Mouse (Mus musculus) forebrain, embryonic 10.5 days (tissue): ENCODE measurements around the gene Olfr45. TPM values are rescaled to one million over a fixed set of nuclear protein-coding genes. Genes with fewer than 3 reads are reported as not detected.
A peak's percentile ranks its signal among the peaks of the same experiment; 100 is the strongest.
"Not testable (repeated sequence)": the region's sequence is repeated elsewhere in the genome, so short reads cannot be mapped to it uniquely, and the experiment has no call there.

ENCODE experiments used
- DNase-seq: peaks from one replicate; pipeline ENCODE4 v3.0.0-alpha.2; 2017; ENCODE audit warnings: low spot score; ENCODE audit errors: extremely low spot score
- H3K27ac ChIP-seq: fragments of 300-500 bp; sonication (generic); 2 replicates; pipeline ENCODE4 v1.5.1; 2016; ENCODE audit warnings: mild to moderate bottlenecking
- H3K27me3 ChIP-seq: fragments of 300-500 bp; sonication (generic); 2 replicates; pipeline ENCODE4 v1.6.1; 2016; ENCODE audit warnings: mild to moderate bottlenecking; ENCODE audit not compliant: poor library complexity, severe bottlenecking
- H3K36me3 ChIP-seq: fragments of 300-500 bp; sonication (generic); replicated peaks from 2 replicates; pipeline ENCODE4 v1.6.1; 2016; ENCODE audit warnings: mild to moderate bottlenecking, moderate library complexity
- H3K4me1 ChIP-seq: fragments of 300-500 bp; sonication (generic); 2 replicates; pipeline ENCODE4 v1.6.1; 2016
- H3K4me3 ChIP-seq: fragments of 300-500 bp; sonication (generic); 2 replicates; pipeline ENCODE4 v1.5.1; 2016; ENCODE audit warnings: mild to moderate bottlenecking, moderate library complexity
- H3K9me3 ChIP-seq: fragments of 300-500 bp; sonication (generic); 2 replicates; pipeline ENCODE4 v1.6.1; 2016; ENCODE audit warnings: mild to moderate bottlenecking, moderate library complexity
- WGBS: fragments of 180-500 bp; shearing (Covaris S2); methylation state at CpG from one replicate; pipeline ENCODE4 v1.1.7; 2016; 5-methylcytosine and 5-hydroxymethylcytosine counted together
- polyA plus RNA-seq: library from polyadenylated mRNA; unstranded; fragments of >200 nt; fragmentation: Nextera tagmentation; extraction: Ambion mirVana; gene quantifications from 2 replicates; pipeline ENCODE4 v1.2.1, GENCODE M21; 2016

Olfr45 gene
- polyA plus RNA-seq, result not detected in 2 replicates

GRCm38 (mm10) chr7:140681651-140682050, at the start of gene Olfr45:
Olfr45 (plus strand) TSS chr7:140681951.
- Histone ChIP-seq H3K27ac (no peak within 1 kb of the TSS), H3K36me3 (no peaks in the 10 kb centered on the region), H3K27me3 (no peaks in the 10 kb centered on the region), H3K4me3 (no peak within 1 kb of the TSS), H3K4me1 (no peaks in the 10 kb centered on the region), H3K9me3 (peaks cover 6% of the 10 kb centered on the region)
- 90% methylated on average over 1 of the region's 1 CpGs for WGBS
- no peak for DNase-seq

- DNase-seq, result no peak
- Histone ChIP-seq H3K9me3 (no peaks in the 10 kb centered on the region), H3K27ac (no peak within 1 kb of the TSS), H3K36me3 (no peaks in the 10 kb centered on the region), H3K4me3 (no peak within 1 kb of the TSS), H3K27me3 (no peaks in the 10 kb centered on the region), H3K4me1 (no peaks in the 10 kb centered on the region)
- WGBS, result 83% methylated on average over 1 of the region's 1 CpGs
Measured at GRCm38 (mm10) chr7:140646152-140646551, 35.6 kb upstream of the Olfr45 start, which contains the start of gene Olfr53. Olfr53 (plus strand) TSS chr7:140646452.

- Histone ChIP-seq H3K27ac (no peak within 1 kb of the TSS), H3K4me1 (no peaks in the 10 kb centered on the region), H3K4me3 (no peak within 1 kb of the TSS), H3K36me3 (no peaks in the 10 kb centered on the region), H3K27me3 (no peaks in the 10 kb centered on the region), H3K9me3 (no peaks in the 10 kb centered on the region)
- no peak for DNase-seq
- 75% methylated on average over 4 of the region's 4 CpGs for WGBS
Measured at GRCm38 (mm10) chr7:140659630-140660029, 22.1 kb upstream of the Olfr45 start, which contains the start of gene Olfr539. Olfr539 (plus strand) TSS chr7:140659930.

- H3K27ac ChIP-seq, H3K36me3 ChIP-seq, H3K4me1 ChIP-seq, H3K9me3 ChIP-seq, H3K4me3 ChIP-seq, H3K27me3 ChIP-seq, DNase-seq: not testable (repeated sequence)
- 92% methylated on average over 3 of the region's 3 CpGs for WGBS
Measured at GRCm38 (mm10) chr7:140670693-140671092, 11.1 kb upstream of the Olfr45 start.

- H3K27me3 ChIP-seq, result no peaks in the 10 kb centered on the region
- peak overlapping the region; percentile 14; the same call in 1 of the 2 replicates for H3K4me3 ChIP-seq
- no peak for DNase-seq
- no peaks in the 10 kb centered on the region for H3K36me3 ChIP-seq
- H3K4me1 ChIP-seq, result peaks cover 6% of the 10 kb centered on the region
- 5% methylated on average over 6 of the region's 6 CpGs for WGBS
- H3K9me3 ChIP-seq, result peaks cover 6% of the 10 kb centered on the region
- H3K27ac ChIP-seq, result no peak overlapping the region
Measured at GRCm38 (mm10) chr7:140675863-140676262, 5.9 kb upstream of the Olfr45 start.

- not testable (repeated sequence) for DNase-seq, H3K27ac ChIP-seq, H3K9me3 ChIP-seq, H3K27me3 ChIP-seq, H3K36me3 ChIP-seq, H3K4me1 ChIP-seq, H3K4me3 ChIP-seq
- WGBS, result 65% methylated on average over 4 of the region's 4 CpGs
Measured at GRCm38 (mm10) chr7:140679591-140679990, 2.2 kb upstream of the Olfr45 start.

GRCm38 (mm10) chr7:140696967-140697366, 15.2 kb downstream of the Olfr45 start, which contains the start of gene Olfr541:
Olfr541 (plus strand) TSS chr7:140697267.
- H3K9me3 ChIP-seq, result no peaks in the 10 kb centered on the region
- no peak for DNase-seq
- H3K27ac ChIP-seq, result no peak within 1 kb of the TSS
- no peak within 1 kb of the TSS for H3K4me3 ChIP-seq
- no peaks in the 10 kb centered on the region for H3K4me1 ChIP-seq
- no peaks in the 10 kb centered on the region for H3K27me3 ChIP-seq
- no peaks in the 10 kb centered on the region for H3K36me3 ChIP-seq

- Histone ChIP-seq H3K4me1 (peaks cover 5% of the 10 kb centered on the region; the same call in 1 of the 2 replicates), H3K4me3 (no peak overlapping the region), H3K27ac (no peak overlapping the region), H3K27me3 (no peaks in the 10 kb centered on the region), H3K36me3 (no peaks in the 10 kb centered on the region), H3K9me3 (no peaks in the 10 kb centered on the region)
- DNase-seq, result no peak
- WGBS, result 51% methylated on average over 2 of the region's 2 CpGs
Measured at GRCm38 (mm10) chr7:140706348-140706747, 24.6 kb downstream of the Olfr45 start.

GRCm38 (mm10) chr7:140707536-140708284, 26.0 kb downstream of the Olfr45 start:
- Histone ChIP-seq H3K36me3 (no peaks in the 10 kb centered on the region), H3K9me3 (no peaks in the 10 kb centered on the region), H3K4me1 (peaks cover 5% of the 10 kb centered on the region; the same call in 1 of the 2 replicates), H3K27me3 (no peaks in the 10 kb centered on the region), H3K27ac (no peak overlapping the region), H3K4me3 (no peak overlapping the region)
- no peak for DNase-seq
- WGBS, result 84% methylated on average over 6 of the region's 6 CpGs

GRCm38 (mm10) chr7:140717155-140718055, 35.7 kb downstream of the Olfr45 start:
- Histone ChIP-seq H3K27ac (no peak overlapping the region), H3K36me3 (no peaks in the 10 kb centered on the region), H3K9me3 (no peaks in the 10 kb centered on the region), H3K4me1 (no peaks in the 10 kb centered on the region), H3K27me3 (no peaks in the 10 kb centered on the region), H3K4me3 (no peak overlapping the region)
- no peak for DNase-seq
- WGBS, result 85% methylated on average over 7 of the region's 7 CpGs

- H3K9me3 ChIP-seq, result no peaks in the 10 kb centered on the region
- no peaks in the 10 kb centered on the region for H3K36me3 ChIP-seq
- H3K27ac ChIP-seq, result no peak overlapping the region
- H3K4me1 ChIP-seq, result no peaks in the 10 kb centered on the region
- no peaks in the 10 kb centered on the region for H3K27me3 ChIP-seq
- 87% methylated on average over 6 of the region's 6 CpGs for WGBS
- DNase-seq, result no peak
- H3K4me3 ChIP-seq, result no peak overlapping the region
Measured at GRCm38 (mm10) chr7:140721095-140721494, 39.3 kb downstream of the Olfr45 start.

- DNase-seq, result no peak
- Histone ChIP-seq H3K4me3 (no peak overlapping the region), H3K4me1 (no peaks in the 10 kb centered on the region), H3K36me3 (no peaks in the 10 kb centered on the region), H3K9me3 (peaks cover 8% of the 10 kb centered on the region; the same call in 1 of the 2 replicates), H3K27ac (no peak overlapping the region), H3K27me3 (no peaks in the 10 kb centered on the region)
Measured at GRCm38 (mm10) chr7:140725558-140725957, 43.8 kb downstream of the Olfr45 start.

GRCm38 (mm10) chr7:140733162-140733561, 51.4 kb downstream of the Olfr45 start:
- WGBS, result 61% methylated on average over 2 of the region's 2 CpGs

More at GRCm38 (mm10) chr7:140733162-140733561, 51.4 kb downstream of the Olfr45 start:
- no peaks in the 10 kb centered on the region for H3K9me3 ChIP-seq
- no peaks in the 10 kb centered on the region for H3K27me3 ChIP-seq
- no peaks in the 10 kb centered on the region for H3K4me1 ChIP-seq
- no peak overlapping the region for H3K4me3 ChIP-seq
- H3K27ac ChIP-seq, result no peak overlapping the region
- DNase-seq, result no peak
- no peaks in the 10 kb centered on the region for H3K36me3 ChIP-seq
